Mouse (Mus musculus): Measurements from ENCODE around the gene Nceh1. TPM values are rescaled to one million over a fixed set of nuclear protein-coding genes. Genes with fewer than 3 reads are reported as not detected.

Gene Nceh1
- polyA plus RNA-seq, 1 experiment = 6.2 TPM

GRCm38 (mm10) chr3:27250936-27251335 lies 68.2 kb downstream of the Nceh1 start:
- Histone ChIP-seq H3K36me3 (ENCODE audit: control insufficient read depth, insufficient read depth) (no peaks in the 10 kb centered on the region), H3K79me2 (ENCODE audit: control insufficient read depth, insufficient read depth) (no peaks in the 10 kb centered on the region), H3K4me2 (ENCODE audit: low read depth) (no peak overlapping the region), H3K27me3 (ENCODE audit: control insufficient read depth, insufficient read depth, insufficient read length) (no peaks in the 10 kb centered on the region), H3ac (ENCODE audit: control insufficient read depth, insufficient read length) (no peak overlapping the region), H3K4me3 (no peak overlapping the region)
- TF ChIP-seq TCF3 (IDR thresholded peaks at IDR 0.05; ENCODE audit: insufficient read length, low read depth) = no peak
- no peak for TF ChIP-seq SRF (IDR thresholded peaks at IDR 0.05; ENCODE audit: control insufficient read depth, insufficient read length, low read depth)
- TF ChIP-seq POLR2AphosphoS2 (IDR thresholded peaks at IDR 0.05; ENCODE audit: insufficient read length, low read depth) = no peak
- no peak for TF ChIP-seq MYOG (IDR thresholded peaks at IDR 0.05; ENCODE audit: control insufficient read depth in 1 of 3, insufficient read depth in 1 of 3, insufficient read length in 2 of 3, low read depth in 2 of 3)
- no peak for TF ChIP-seq POLR2A (IDR thresholded peaks at IDR 0.05; ENCODE audit: insufficient read length, low read depth)
- no peak for TF ChIP-seq MAX (IDR thresholded peaks at IDR 0.05; ENCODE audit: low read depth)
- TF ChIP-seq REST (IDR thresholded peaks at IDR 0.05; ENCODE audit: insufficient read depth, insufficient read length) = no peak
- no peak for TF ChIP-seq TCF12 (IDR thresholded peaks at IDR 0.05; ENCODE audit: insufficient read depth, poor library complexity, severe bottlenecking)
- TF ChIP-seq USF1 (IDR thresholded peaks at IDR 0.05; ENCODE audit: low read depth) = no peak
- no peak for TF ChIP-seq E2F4 (IDR thresholded peaks at IDR 0.05; ENCODE audit: insufficient read depth)
- no peak for TF ChIP-seq MYOD1 (IDR thresholded peaks at IDR 0.05; ENCODE audit: control insufficient read depth in 1 of 3, insufficient read length in 2 of 3, low read depth in 2 of 3)
- no peak for TF ChIP-seq CEBPB (IDR thresholded peaks at IDR 0.05; ENCODE audit: insufficient read depth, poor library complexity, severe bottlenecking)

GRCm38 (mm10) chr3:27258461-27258860 lies 75.7 kb downstream of the Nceh1 start:
- Histone ChIP-seq H3K79me2 (ENCODE audit: control insufficient read depth, insufficient read depth) (no peaks in the 10 kb centered on the region), H3ac (ENCODE audit: control insufficient read depth, insufficient read length) (no peak overlapping the region), H3K27me3 (ENCODE audit: control insufficient read depth, insufficient read depth, insufficient read length) (no peaks in the 10 kb centered on the region), H3K36me3 (ENCODE audit: control insufficient read depth, insufficient read depth) (no peaks in the 10 kb centered on the region), H3K4me2 (ENCODE audit: low read depth) (peak overlapping the region; percentile 57), H3K4me3 (peak overlapping the region; percentile 4)
- no peak for TF ChIP-seq CEBPB (IDR thresholded peaks at IDR 0.05; ENCODE audit: insufficient read depth, poor library complexity, severe bottlenecking)
- TF ChIP-seq MYOD1 (IDR thresholded peaks at IDR 0.05; ENCODE audit: control insufficient read depth in 1 of 3, insufficient read length in 2 of 3, low read depth in 2 of 3) = no peak
- no peak for TF ChIP-seq TCF12 (IDR thresholded peaks at IDR 0.05; ENCODE audit: insufficient read depth, poor library complexity, severe bottlenecking)

GRCm38 (mm10) chr3:27260393-27260792 lies 77.6 kb downstream of the Nceh1 start:
- Histone ChIP-seq H3K79me2 (ENCODE audit: control insufficient read depth, insufficient read depth) (no peaks in the 10 kb centered on the region), H3K36me3 (ENCODE audit: control insufficient read depth, insufficient read depth) (no peaks in the 10 kb centered on the region), H3K4me2 (ENCODE audit: low read depth) (no peak overlapping the region), H3ac (ENCODE audit: control insufficient read depth, insufficient read length) (no peak overlapping the region), H3K4me3 (no peak overlapping the region), H3K27me3 (ENCODE audit: control insufficient read depth, insufficient read depth, insufficient read length) (no peaks in the 10 kb centered on the region)
- TF ChIP-seq TCF12 (IDR thresholded peaks at IDR 0.05; ENCODE audit: insufficient read depth, poor library complexity, severe bottlenecking) (no peak), USF1 (IDR thresholded peaks at IDR 0.05; ENCODE audit: low read depth) (no peak), MAX (IDR thresholded peaks at IDR 0.05; ENCODE audit: low read depth) (no peak), POLR2AphosphoS2 (IDR thresholded peaks at IDR 0.05; ENCODE audit: insufficient read length, low read depth) (no peak), TCF3 (IDR thresholded peaks at IDR 0.05; ENCODE audit: insufficient read length, low read depth) (no peak), MYOG (IDR thresholded peaks at IDR 0.05; ENCODE audit: control insufficient read depth in 1 of 3, insufficient read depth in 1 of 3, insufficient read length in 2 of 3, low read depth in 2 of 3) (no peak), POLR2A (IDR thresholded peaks at IDR 0.05; ENCODE audit: insufficient read length, low read depth) (no peak), CEBPB (IDR thresholded peaks at IDR 0.05; ENCODE audit: insufficient read depth, poor library complexity, severe bottlenecking) (no peak), MYOD1 (IDR thresholded peaks at IDR 0.05; ENCODE audit: control insufficient read depth in 1 of 3, insufficient read length in 2 of 3, low read depth in 2 of 3) (no peak), REST (IDR thresholded peaks at IDR 0.05; ENCODE audit: insufficient read depth, insufficient read length) (no peak), E2F4 (IDR thresholded peaks at IDR 0.05; ENCODE audit: insufficient read depth) (no peak), SRF (IDR thresholded peaks at IDR 0.05; ENCODE audit: control insufficient read depth, insufficient read length, low read depth) (no peak)

GRCm38 (mm10) chr3:27267327-27267726 lies 84.6 kb downstream of the Nceh1 start:
- no peak overlapping the region for H3ac ChIP-seq (ENCODE audit: control insufficient read depth, insufficient read length)
- H3K4me2 ChIP-seq (ENCODE audit: low read depth) = no peak overlapping the region
- H3K36me3 ChIP-seq (ENCODE audit: control insufficient read depth, insufficient read depth) = no peaks in the 10 kb centered on the region
- H3K79me2 ChIP-seq (ENCODE audit: control insufficient read depth, insufficient read depth) = no peaks in the 10 kb centered on the region
- H3K27me3 ChIP-seq (ENCODE audit: control insufficient read depth, insufficient read depth, insufficient read length) = peaks cover 4% of the 10 kb centered on the region
- H3K4me3 ChIP-seq = no peak overlapping the region
- TF ChIP-seq MYOG (IDR thresholded peaks at IDR 0.05; ENCODE audit: control insufficient read depth in 1 of 3, insufficient read depth in 1 of 3, insufficient read length in 2 of 3, low read depth in 2 of 3) (no peak), USF1 (IDR thresholded peaks at IDR 0.05; ENCODE audit: low read depth) (no peak), REST (IDR thresholded peaks at IDR 0.05; ENCODE audit: insufficient read depth, insufficient read length) (no peak), MYOD1 (IDR thresholded peaks at IDR 0.05; ENCODE audit: control insufficient read depth in 1 of 3, insufficient read length in 2 of 3, low read depth in 2 of 3) (no peak), SRF (IDR thresholded peaks at IDR 0.05; ENCODE audit: control insufficient read depth, insufficient read length, low read depth) (no peak)

- H3K79me2 ChIP-seq (ENCODE audit: control insufficient read depth, insufficient read depth) = no peaks in the 10 kb centered on the region
- H3K4me2 ChIP-seq (ENCODE audit: low read depth) = no peak overlapping the region
- H3K27me3 ChIP-seq (ENCODE audit: control insufficient read depth, insufficient read depth, insufficient read length) = peaks cover 4% of the 10 kb centered on the region
- no peak overlapping the region for H3K4me3 ChIP-seq
- no peak overlapping the region for H3ac ChIP-seq (ENCODE audit: control insufficient read depth, insufficient read length)
- no peaks in the 10 kb centered on the region for H3K36me3 ChIP-seq (ENCODE audit: control insufficient read depth, insufficient read depth)
- TF ChIP-seq REST (IDR thresholded peaks at IDR 0.05; ENCODE audit: insufficient read depth, insufficient read length) (no peak), USF1 (IDR thresholded peaks at IDR 0.05; ENCODE audit: low read depth) (no peak), TCF3 (IDR thresholded peaks at IDR 0.05; ENCODE audit: insufficient read length, low read depth) (no peak), MAX (IDR thresholded peaks at IDR 0.05; ENCODE audit: low read depth) (no peak), POLR2A (IDR thresholded peaks at IDR 0.05; ENCODE audit: insufficient read length, low read depth) (no peak), E2F4 (IDR thresholded peaks at IDR 0.05; ENCODE audit: insufficient read depth) (no peak), POLR2AphosphoS2 (IDR thresholded peaks at IDR 0.05; ENCODE audit: insufficient read length, low read depth) (no peak), MYOD1 (IDR thresholded peaks at IDR 0.05; ENCODE audit: control insufficient read depth in 1 of 3, insufficient read length in 2 of 3, low read depth in 2 of 3) (no peak), MYOG (IDR thresholded peaks at IDR 0.05; ENCODE audit: control insufficient read depth in 1 of 3, insufficient read depth in 1 of 3, insufficient read length in 2 of 3, low read depth in 2 of 3) (no peak), CEBPB (IDR thresholded peaks at IDR 0.05; ENCODE audit: insufficient read depth, poor library complexity, severe bottlenecking) (no peak), TCF12 (IDR thresholded peaks at IDR 0.05; ENCODE audit: insufficient read depth, poor library complexity, severe bottlenecking) (no peak), SRF (IDR thresholded peaks at IDR 0.05; ENCODE audit: control insufficient read depth, insufficient read length, low read depth) (no peak)
Measured at GRCm38 (mm10) chr3:27267887-27268286, 85.1 kb downstream of the Nceh1 start.

All from myocyte (in vitro differentiated cells).